Mouse (Mus musculus): Measurements from ENCODE around the gene Snx25. TPM values are rescaled to one million over a fixed set of nuclear protein-coding genes. Genes with fewer than 3 reads are reported as not detected.

The Snx25 gene
- polyA plus RNA-seq, 1 experiment from 2014 or later, result 7.6 TPM

DNA sequence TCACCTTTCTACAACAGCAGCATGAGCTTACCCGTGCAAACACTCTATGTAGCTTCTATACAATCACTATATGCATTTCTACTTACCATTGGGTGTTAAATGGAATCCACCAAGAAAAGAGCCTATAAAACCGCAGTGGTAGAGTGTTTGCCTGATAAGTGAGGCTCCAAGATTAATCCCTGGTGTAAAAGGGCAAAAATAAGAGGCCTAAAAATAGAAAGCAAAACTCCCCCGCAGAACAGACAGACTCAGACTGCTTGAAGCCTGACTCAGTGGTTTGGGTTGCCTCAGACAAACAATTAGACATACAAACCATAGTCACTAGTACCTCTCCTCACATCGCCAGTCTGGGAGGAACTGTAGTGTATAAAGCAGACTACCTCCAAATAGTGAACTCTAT lies 146.4 kb downstream of the Snx25 start, which contains the start of gene Ankrd37:
Ankrd37 (minus strand) TSS at position 112 of the 400 bp plus-strand sequence.
- Histone ChIP-seq H3K9ac (ENCODE audit: low read depth, low read length) (peak within 1 kb of the TSS; percentile 40; the same call in 1 of the 2 replicates), H3K4me1 (ENCODE audit: control insufficient read depth, insufficient read depth, low read length) (peaks cover 9% of the 10 kb centered on the region), H3K4me3 (ENCODE audit: low read length) (peak within 1 kb of the TSS; percentile 26), H3K4me2 (ENCODE audit: low read depth, low read length) (peak within 1 kb of the TSS; percentile 34), H3K27ac (ENCODE audit: low read length) (peak within 1 kb of the TSS; percentile 90), H3K9me3 (ENCODE audit: control insufficient read depth, low read length) (no peaks in the 10 kb centered on the region), H3K27me3 (replicated peaks; ENCODE audit: control insufficient read depth, insufficient read depth, low read length) (no peaks in the 10 kb centered on the region), H3K36me3 (ENCODE audit: control insufficient read depth, insufficient read depth, low read length) (no peaks in the 10 kb centered on the region)
- ATAC-seq, result 0 out of 2 replicates have a peak, but pooled peaks have one; percentile 5
- WGBS, result 56% methylated on average over 4 of the region's 4 CpGs

DNA sequence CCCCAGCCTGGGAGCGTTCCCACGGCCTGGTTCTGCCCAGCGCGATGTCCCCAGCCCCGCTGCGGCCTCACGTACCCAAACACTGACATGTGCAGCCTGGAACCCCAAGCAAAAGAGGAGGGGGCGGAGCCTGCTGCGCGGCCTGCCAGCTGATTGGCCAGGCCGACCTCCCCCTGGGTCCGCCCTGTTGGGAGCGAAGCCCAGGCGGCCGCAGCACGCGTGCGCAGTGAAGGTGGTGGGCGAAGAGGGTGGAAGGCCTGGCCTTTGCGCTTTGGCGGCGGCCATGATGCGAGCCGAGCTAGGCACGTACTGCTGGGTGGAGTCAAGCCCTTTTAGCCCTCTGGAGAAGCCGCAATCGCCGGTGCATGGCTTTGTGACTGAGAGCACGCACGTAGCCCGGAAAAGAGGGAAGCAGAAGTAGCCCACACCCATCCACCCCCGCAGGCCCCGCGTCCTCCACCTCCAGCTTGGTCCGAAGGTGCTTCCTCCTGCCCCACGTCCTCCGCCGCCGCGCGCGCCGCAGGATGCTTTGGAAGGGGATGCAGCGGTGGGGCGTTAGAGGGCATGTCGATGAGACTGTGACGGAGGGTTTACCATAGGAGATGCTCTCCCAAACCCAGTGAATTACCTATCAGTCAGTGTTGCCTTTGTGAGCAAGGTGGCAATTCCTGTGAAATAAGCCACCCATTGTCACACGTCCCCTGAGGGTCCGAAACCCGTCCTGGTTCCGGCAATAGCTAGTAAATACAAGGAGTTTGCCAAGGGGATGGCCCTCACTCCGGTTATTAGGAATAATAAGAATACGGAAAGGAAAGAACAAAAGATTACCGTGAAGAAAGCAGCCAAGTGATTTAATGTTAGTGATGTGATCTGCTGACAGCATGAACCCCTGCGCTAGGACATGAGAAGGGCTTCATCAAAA lies 151.9 kb downstream of the Snx25 start:
- ATAC-seq, result peak; percentile 98
- no peaks in the 10 kb centered on the region for H3K27me3 ChIP-seq (replicated peaks; ENCODE audit: control insufficient read depth, insufficient read depth, low read length)
- H3K9me3 ChIP-seq (ENCODE audit: control insufficient read depth, low read length), result no peaks in the 10 kb centered on the region
- no peaks in the 10 kb centered on the region for H3K4me1 ChIP-seq (ENCODE audit: control insufficient read depth, insufficient read depth, low read length)
- peak overlapping the region; percentile 98 for H3K27ac ChIP-seq (ENCODE audit: low read length)
- peak overlapping the region; percentile 85 for H3K9ac ChIP-seq (ENCODE audit: low read depth, low read length)
- no peaks in the 10 kb centered on the region for H3K36me3 ChIP-seq (ENCODE audit: control insufficient read depth, insufficient read depth, low read length)
- H3K4me3 ChIP-seq (ENCODE audit: low read length), result peak overlapping the region; percentile 63
- 4% methylated on average over 55 of the region's 55 CpGs for WGBS
- H3K4me2 ChIP-seq (ENCODE audit: low read depth, low read length), result peak overlapping the region; percentile 89

DNA sequence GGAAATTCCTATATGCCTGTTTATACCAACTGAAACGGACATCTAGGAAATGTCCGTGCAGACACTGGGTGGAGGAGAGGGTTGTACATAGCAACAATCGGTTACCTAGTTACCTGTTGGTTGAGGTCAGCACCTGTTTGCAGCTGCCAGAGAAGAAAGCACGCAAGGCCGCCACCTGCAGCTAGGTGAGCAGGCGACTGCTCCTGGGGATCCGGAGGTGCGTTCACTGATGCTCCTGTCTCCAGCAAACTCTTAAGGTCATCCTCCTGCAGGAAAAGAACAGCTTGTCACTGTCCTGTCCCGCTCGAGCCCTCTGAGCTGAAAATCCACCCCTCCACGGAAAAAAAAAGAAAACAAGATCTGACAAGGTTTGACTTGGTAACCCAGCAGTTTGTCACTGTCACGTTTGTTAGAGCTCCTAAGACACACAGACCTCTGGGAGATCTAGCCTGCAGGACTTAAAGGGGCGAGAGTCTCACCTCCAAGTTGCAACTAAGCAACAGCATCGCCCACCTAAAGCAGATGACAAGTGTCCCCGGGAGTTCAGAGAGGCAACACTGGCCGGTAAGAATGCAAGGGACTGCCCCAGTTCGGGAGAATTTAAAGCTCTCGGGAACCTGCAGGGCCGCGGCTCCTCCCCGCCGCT lies 152.7 kb downstream of the Snx25 start, which contains the start of gene Lrp2bp:
Lrp2bp (plus strand) TSS at position 166 of the 646 bp plus-strand sequence.
- Histone ChIP-seq H3K9ac (ENCODE audit: low read depth, low read length) (peak within 1 kb of the TSS; percentile 85), H3K4me2 (ENCODE audit: low read depth, low read length) (peak within 1 kb of the TSS; percentile 89), H3K9me3 (ENCODE audit: control insufficient read depth, low read length) (no peaks in the 10 kb centered on the region), H3K36me3 (ENCODE audit: control insufficient read depth, insufficient read depth, low read length) (no peaks in the 10 kb centered on the region), H3K27ac (ENCODE audit: low read length) (peak within 1 kb of the TSS; percentile 98), H3K27me3 (replicated peaks; ENCODE audit: control insufficient read depth, insufficient read depth, low read length) (no peaks in the 10 kb centered on the region), H3K4me1 (ENCODE audit: control insufficient read depth, insufficient read depth, low read length) (no peaks in the 10 kb centered on the region), H3K4me3 (ENCODE audit: low read length) (peak within 1 kb of the TSS; percentile 63)
- 1% methylated on average over 22 of the region's 22 CpGs for WGBS
- ATAC-seq, result peak; percentile 43

DNA sequence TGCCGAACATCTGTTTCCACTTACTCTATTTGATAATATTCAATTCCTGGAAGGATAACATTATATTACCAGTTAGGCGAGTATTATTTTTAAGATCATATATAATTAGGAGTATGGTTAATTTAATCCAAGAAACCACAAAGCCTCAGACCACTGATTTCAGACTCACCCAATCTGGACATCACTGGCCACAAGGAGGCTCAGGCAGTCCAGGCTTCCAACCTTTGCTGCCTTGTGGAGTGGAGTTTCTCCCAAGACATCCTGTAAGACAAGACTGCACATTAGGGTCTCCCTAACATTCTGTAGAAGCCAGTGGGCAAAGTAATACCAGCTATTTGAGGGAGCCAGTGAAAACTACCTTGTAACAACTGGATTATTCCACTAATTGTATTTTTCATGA lies 153.7 kb downstream of the Snx25 start:
- Histone ChIP-seq H3K9me3 (ENCODE audit: control insufficient read depth, low read length) (no peaks in the 10 kb centered on the region), H3K27me3 (replicated peaks; ENCODE audit: control insufficient read depth, insufficient read depth, low read length) (no peaks in the 10 kb centered on the region), H3K27ac (ENCODE audit: low read length) (no peak overlapping the region), H3K4me3 (ENCODE audit: low read length) (peak overlapping the region; percentile 31), H3K9ac (ENCODE audit: low read depth, low read length) (no peak overlapping the region), H3K4me1 (ENCODE audit: control insufficient read depth, insufficient read depth, low read length) (no peaks in the 10 kb centered on the region), H3K36me3 (ENCODE audit: control insufficient read depth, insufficient read depth, low read length) (0 out of 2 replicates have a peak, but pooled peaks cover 2% of the 10 kb centered on the region), H3K4me2 (ENCODE audit: low read depth, low read length) (peak overlapping the region; percentile 33; the same call in 1 of the 2 replicates)
- no peak for ATAC-seq
- 83% methylated on average over 2 of the region's 2 CpGs for WGBS

DNA sequence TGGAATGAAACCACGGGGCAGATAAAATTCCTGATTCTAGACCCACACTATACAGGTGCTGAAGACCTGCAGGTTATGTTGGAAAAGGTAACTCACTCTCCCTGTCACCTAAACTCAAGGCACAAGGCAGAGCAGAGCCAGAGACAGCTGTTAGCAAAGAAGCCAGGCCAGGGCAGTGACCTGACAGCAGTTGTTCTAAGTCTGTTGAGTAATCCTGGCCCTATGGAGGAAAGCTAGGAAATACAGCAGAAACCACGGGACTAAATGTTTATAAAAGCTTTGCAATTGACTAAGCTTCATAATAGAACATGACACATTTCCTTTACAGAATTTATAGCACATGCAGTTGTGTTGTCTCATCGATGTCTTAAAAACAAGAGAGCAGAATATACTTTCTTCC lies 156.4 kb downstream of the Snx25 start:
- Histone ChIP-seq H3K4me1 (ENCODE audit: control insufficient read depth, insufficient read depth, low read length) (no peaks in the 10 kb centered on the region), H3K27ac (ENCODE audit: low read length) (no peak overlapping the region), H3K9me3 (ENCODE audit: control insufficient read depth, low read length) (no peaks in the 10 kb centered on the region), H3K36me3 (ENCODE audit: control insufficient read depth, insufficient read depth, low read length) (0 out of 2 replicates have a peak, but pooled peaks cover 5% of the 10 kb centered on the region), H3K27me3 (replicated peaks; ENCODE audit: control insufficient read depth, insufficient read depth, low read length) (no peaks in the 10 kb centered on the region), H3K9ac (ENCODE audit: low read depth, low read length) (no peak overlapping the region), H3K4me3 (ENCODE audit: low read length) (no peak overlapping the region), H3K4me2 (ENCODE audit: low read depth, low read length) (no peak overlapping the region)
- WGBS, result 74% methylated on average over 3 of the region's 3 CpGs
- no peak for ATAC-seq

DNA sequence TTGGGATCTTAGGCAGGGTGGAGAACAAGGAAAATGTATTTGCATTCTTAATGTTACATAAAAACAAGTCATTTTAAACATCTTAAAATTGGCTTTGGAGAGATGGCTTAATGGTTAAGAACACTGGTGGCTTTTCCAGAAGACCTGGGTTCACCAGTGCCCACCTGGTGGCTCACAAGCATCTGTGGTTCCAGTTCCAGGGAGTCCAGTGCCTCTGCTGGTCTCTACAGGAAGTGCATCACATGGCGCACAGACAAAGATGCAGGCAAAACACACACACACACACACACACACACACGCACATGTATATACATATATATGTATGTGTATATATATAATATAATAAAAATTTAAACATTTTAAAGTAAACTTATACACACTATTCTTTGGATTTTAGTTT lies 157.8 kb downstream of the Snx25 start:
- Histone ChIP-seq H3K4me1 (ENCODE audit: control insufficient read depth, insufficient read depth, low read length) (no peaks in the 10 kb centered on the region), H3K27ac (ENCODE audit: low read length) (no peak overlapping the region), H3K9ac (ENCODE audit: low read depth, low read length) (no peak overlapping the region), H3K36me3 (ENCODE audit: control insufficient read depth, insufficient read depth, low read length) (0 out of 2 replicates have a peak, but pooled peaks cover 5% of the 10 kb centered on the region), H3K4me3 (ENCODE audit: low read length) (no peak overlapping the region), H3K4me2 (ENCODE audit: low read depth, low read length) (no peak overlapping the region), H3K9me3 (ENCODE audit: control insufficient read depth, low read length) (no peaks in the 10 kb centered on the region), H3K27me3 (replicated peaks; ENCODE audit: control insufficient read depth, insufficient read depth, low read length) (no peaks in the 10 kb centered on the region)
- WGBS, result 97% methylated on average over 2 of the region's 2 CpGs
- ATAC-seq, result no peak

DNA sequence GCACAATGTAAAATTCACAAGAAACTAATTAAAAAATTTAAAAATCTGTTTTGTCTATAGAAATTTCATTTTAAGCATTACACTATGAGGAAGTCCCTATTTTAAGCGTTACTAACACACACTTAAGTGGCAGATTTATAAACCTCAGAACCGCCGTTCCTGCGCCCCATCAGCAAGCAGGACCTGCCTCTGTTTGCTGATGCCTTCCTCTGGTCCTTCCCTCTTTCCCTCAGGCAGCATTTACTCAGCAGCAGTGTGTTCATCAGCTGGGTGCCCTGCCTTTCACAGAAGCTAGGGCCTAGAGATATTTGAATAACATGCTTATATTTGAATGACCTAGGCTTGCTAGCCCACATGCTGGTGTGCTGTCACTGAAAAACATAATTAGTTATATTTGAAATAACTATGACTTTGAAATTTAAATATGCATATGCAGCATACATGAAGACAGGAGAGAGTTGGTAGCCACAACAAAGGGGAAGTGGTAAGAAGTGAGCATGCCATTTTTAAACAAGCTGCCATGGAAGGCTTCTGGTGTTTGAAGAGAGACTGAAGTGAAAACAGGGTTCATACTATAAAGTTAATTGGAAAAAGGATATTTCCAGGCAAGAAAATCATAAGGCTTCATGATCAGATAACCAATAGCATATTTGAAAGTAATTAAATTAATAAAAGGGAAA lies 161.2 kb downstream of the Snx25 start:
- no peak for ATAC-seq
- Histone ChIP-seq H3K4me1 (ENCODE audit: control insufficient read depth, insufficient read depth, low read length) (no peaks in the 10 kb centered on the region), H3K4me3 (ENCODE audit: low read length) (no peak overlapping the region), H3K4me2 (ENCODE audit: low read depth, low read length) (no peak overlapping the region), H3K9ac (ENCODE audit: low read depth, low read length) (no peak overlapping the region), H3K27ac (ENCODE audit: low read length) (no peak overlapping the region), H3K36me3 (ENCODE audit: control insufficient read depth, insufficient read depth, low read length) (peaks cover 6% of the 10 kb centered on the region; the same call in 1 of the 2 replicates), H3K9me3 (ENCODE audit: control insufficient read depth, low read length) (no peaks in the 10 kb centered on the region), H3K27me3 (replicated peaks; ENCODE audit: control insufficient read depth, insufficient read depth, low read length) (no peaks in the 10 kb centered on the region)
- 90% methylated on average over 4 of the region's 4 CpGs for WGBS

DNA sequence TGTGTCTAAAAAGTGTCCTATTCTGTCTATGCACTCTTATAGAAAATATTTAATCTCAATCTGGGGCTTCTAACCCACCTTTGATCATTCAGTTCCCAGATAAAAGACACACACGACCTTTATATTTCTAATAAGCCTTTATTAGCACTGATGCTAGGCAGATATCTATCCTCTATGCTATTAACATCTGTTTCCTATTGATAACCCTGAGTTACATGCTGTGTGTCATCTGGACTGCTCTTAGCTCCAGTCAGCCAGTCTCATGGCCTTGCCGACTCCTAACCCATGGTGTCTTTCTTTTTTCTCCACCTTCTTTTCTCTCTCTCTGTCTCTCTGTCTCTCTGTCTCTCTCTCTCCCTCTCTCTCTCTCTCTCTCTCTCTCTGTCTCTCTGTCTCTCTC lies 163.8 kb downstream of the Snx25 start:
- Histone ChIP-seq H3K9ac (ENCODE audit: low read depth, low read length) (no peak overlapping the region), H3K36me3 (ENCODE audit: control insufficient read depth, insufficient read depth, low read length) (peaks cover 5% of the 10 kb centered on the region; the same call in 1 of the 2 replicates)
- ATAC-seq, result no peak

DNA sequence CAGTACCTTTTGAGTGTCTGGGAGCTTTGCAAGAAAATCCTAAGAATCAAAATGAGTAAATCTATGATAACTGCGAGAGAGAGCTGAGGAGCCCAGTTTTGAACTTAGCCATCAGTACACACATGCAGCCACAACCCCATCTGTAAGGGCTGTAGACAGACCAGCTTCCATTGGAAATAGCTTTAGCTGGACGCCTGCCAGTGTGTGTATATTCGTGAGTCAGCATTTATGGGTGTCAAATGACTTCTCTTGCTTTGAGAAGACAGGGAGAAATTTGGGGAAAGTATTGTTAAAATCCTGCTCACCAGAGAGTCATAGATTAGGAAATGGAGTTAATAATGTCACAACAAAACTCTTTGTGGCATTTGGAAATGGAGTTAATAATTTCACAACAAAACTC lies 165.3 kb downstream of the Snx25 start:
- 0 out of 2 replicates have a peak overlapping the region, but pooled peaks have one; percentile 9 for H3K27ac ChIP-seq (ENCODE audit: low read length)
- ATAC-seq, result no peak
- 61% methylated on average over 3 of the region's 3 CpGs for WGBS

More for the DNA sequence above, 163.8 kb downstream of the Snx25 start:
- 72% methylated on average over 2 of the region's 2 CpGs for WGBS
- Histone ChIP-seq H3K4me2 (ENCODE audit: low read depth, low read length) (no peak overlapping the region), H3K4me1 (ENCODE audit: control insufficient read depth, insufficient read depth, low read length) (no peaks in the 10 kb centered on the region), H3K9me3 (ENCODE audit: control insufficient read depth, low read length) (no peaks in the 10 kb centered on the region), H3K27me3 (replicated peaks; ENCODE audit: control insufficient read depth, insufficient read depth, low read length) (no peaks in the 10 kb centered on the region), H3K4me3 (ENCODE audit: low read length) (no peak overlapping the region), H3K27ac (ENCODE audit: low read length) (no peak overlapping the region)

More for the DNA sequence above, 165.3 kb downstream of the Snx25 start:
- H3K9me3 ChIP-seq (ENCODE audit: control insufficient read depth, low read length), result no peaks in the 10 kb centered on the region
- peaks cover 5% of the 10 kb centered on the region for H3K36me3 ChIP-seq (ENCODE audit: control insufficient read depth, insufficient read depth, low read length)
- no peaks in the 10 kb centered on the region for H3K27me3 ChIP-seq (replicated peaks; ENCODE audit: control insufficient read depth, insufficient read depth, low read length)
- no peaks in the 10 kb centered on the region for H3K4me1 ChIP-seq (ENCODE audit: control insufficient read depth, insufficient read depth, low read length)
- H3K4me2 ChIP-seq (ENCODE audit: low read depth, low read length), result no peak overlapping the region
- no peak overlapping the region for H3K9ac ChIP-seq (ENCODE audit: low read depth, low read length)
- no peak overlapping the region for H3K4me3 ChIP-seq (ENCODE audit: low read length)

Data from intestine, embryonic 16.5 days (tissue).